Mouse (Mus musculus) MEL (cell line): ENCODE data around the gene Hspb6. TPM values are rescaled to one million over a fixed set of nuclear protein-coding genes. Genes with fewer than 3 reads are reported as not detected.
A peak's percentile ranks its signal among the peaks of the same experiment; 100 is the strongest.

ENCODE experiments used
- DNase-seq: peaks from one replicate; pipeline ENCODE4 v3.0.0; 2011; ENCODE audit warnings: low read depth, low spot score
- H3K27ac ChIP-seq: 2 replicates; pipeline ENCODE4 v1.5.1; 2012; ENCODE audit warnings: low read depth, mild to moderate bottlenecking, control low read depth, low read length, moderate library complexity; ENCODE audit not compliant: control insufficient read depth
- H3K27me3 ChIP-seq, 2 experiments: fragments of 150-350 bp in 1 of 2; sonication (generic) in 1 of 2; 2 replicates each; pipeline ENCODE4 v1.6.1; 2012; ENCODE audit warnings: low read length in 2 of 2, mild to moderate bottlenecking in 2 of 2, improper control_type of control experiment in 1 of 2, moderate library complexity in 1 of 2; ENCODE audit not compliant: insufficient read depth in 2 of 2, control insufficient read depth in 1 of 2
- H3K36me3 ChIP-seq, 2 experiments: 2 replicates each; pipeline ENCODE4 v1.6.1; 2012 to 2014; ENCODE audit warnings: low read length in 2 of 2, improper control_type of control experiment in 1 of 2, inconsistent platforms in 1 of 2, mild to moderate bottlenecking in 1 of 2; ENCODE audit not compliant: insufficient read depth in 2 of 2, control insufficient read depth in 1 of 2
- H3K4me1 ChIP-seq, 2 experiments: fragments of 150-350 bp in 1 of 2; sonication (generic) in 1 of 2; 2 replicates each; pipeline ENCODE4 v1.6.1; 2012; ENCODE audit warnings: low read length in 2 of 2, improper control_type of control experiment in 1 of 2, mild to moderate bottlenecking in 1 of 2; ENCODE audit not compliant: insufficient read depth in 2 of 2, control insufficient read depth in 1 of 2
- H3K4me3 ChIP-seq, 2 experiments: fragments of 150-350 bp in 1 of 2; sonication (generic) in 1 of 2; 2 replicates each; pipeline ENCODE4 v1.5.1; 2012; ENCODE audit warnings: low read depth in 2 of 2, low read length in 2 of 2, mild to moderate bottlenecking in 2 of 2, moderate library complexity in 2 of 2, control low read depth in 1 of 2, improper control_type of control experiment in 1 of 2; ENCODE audit not compliant: control insufficient read depth in 1 of 2, insufficient read depth in 1 of 2
- H3K79me2 ChIP-seq: 2 replicates; pipeline ENCODE4 v1.6.1; 2012; ENCODE audit warnings: mild to moderate bottlenecking, low read length, moderate library complexity; ENCODE audit not compliant: control insufficient read depth, poor library complexity, insufficient read depth
- H3K9ac ChIP-seq: 2 replicates; pipeline ENCODE4 v1.6.1; 2012; ENCODE audit warnings: low read depth, mild to moderate bottlenecking, control low read depth, low read length, moderate library complexity; ENCODE audit not compliant: control insufficient read depth, poor library complexity, severe bottlenecking
- H3K9me3 ChIP-seq: fragments of 150-350 bp; sonication (generic); replicated peaks from 2 replicates; pipeline ENCODE4 v1.6.1; 2012; ENCODE audit warnings: mild to moderate bottlenecking, low read length, improper control_type of control experiment, moderate library complexity; ENCODE audit not compliant: insufficient read depth
- BHLHE40 ChIP-seq: IDR thresholded peaks from 2 replicates; pipeline ENCODE4 v1.6.1; 2012; ENCODE audit warnings: low read depth, mild to moderate bottlenecking, inconsistent platforms, low read length, improper control_type of control experiment, borderline replicate concordance
- CHD1 ChIP-seq: IDR thresholded peaks from 2 replicates; pipeline ENCODE4 v1.6.1; 2012; ENCODE audit warnings: low read depth, mild to moderate bottlenecking, inconsistent platforms, low read length, improper control_type of control experiment
- CHD2 ChIP-seq: IDR thresholded peaks from 2 replicates; pipeline ENCODE4 v1.6.1; 2011; ENCODE audit warnings: low read length, improper control_type of control experiment
- CTCF ChIP-seq, 3 experiments: IDR thresholded peaks in 2 of 3; conservative IDR thresholded peaks in 1 of 3; 2 replicates each; pipeline ENCODE4 v1.5.1; 2011 to 2012; ENCODE audit warnings: low read length in 3 of 3, low read depth in 2 of 3, mild to moderate bottlenecking in 2 of 3, improper control_type of control experiment in 1 of 3, inconsistent platforms in 1 of 3, mixed read lengths in 1 of 3, moderate library complexity in 1 of 3; ENCODE audit not compliant: control insufficient read depth in 1 of 3, insufficient read depth in 1 of 3, poor library complexity in 1 of 3, severe bottlenecking in 1 of 3
- E2F4 ChIP-seq: IDR thresholded peaks from 2 replicates; pipeline ENCODE4 v1.6.1; 2011; ENCODE audit warnings: low read depth, low read length, improper control_type of control experiment, borderline replicate concordance
- ELF1 ChIP-seq: IDR thresholded peaks from 2 replicates; pipeline ENCODE4 v1.6.1; 2014; ENCODE audit warnings: low read depth, mild to moderate bottlenecking, inconsistent platforms, low read length, improper control_type of control experiment, moderate library complexity
- EP300 ChIP-seq, 2 experiments: IDR thresholded peaks; 2 replicates each; pipeline ENCODE4 v1.6.1; 2011; ENCODE audit warnings: improper control_type of control experiment in 2 of 2, low read length in 2 of 2, low read depth in 1 of 2, mild to moderate bottlenecking in 1 of 2
- ETS1 ChIP-seq: IDR thresholded peaks from 2 replicates; pipeline ENCODE4 v1.6.1; 2012; ENCODE audit warnings: low read depth, mild to moderate bottlenecking, inconsistent platforms, low read length, improper control_type of control experiment, moderate library complexity
- GABPA ChIP-seq: IDR thresholded peaks from 2 replicates; pipeline ENCODE4 v1.6.1; 2012; ENCODE audit warnings: low read depth, mild to moderate bottlenecking, inconsistent platforms, low read length, improper control_type of control experiment, moderate library complexity
- JUND ChIP-seq: IDR thresholded peaks from 2 replicates; pipeline ENCODE4 v1.6.1; 2011; ENCODE audit warnings: low read depth, mild to moderate bottlenecking, improper control_type of control experiment, low read length
- KAT2A ChIP-seq: conservative IDR thresholded peaks from 2 replicates; pipeline ENCODE4 v1.6.1; 2012; ENCODE audit warnings: low read depth, low read length, improper control_type of control experiment, inconsistent platforms
- MAFK ChIP-seq: IDR thresholded peaks from 2 replicates; pipeline ENCODE4 v1.6.1; 2011; ENCODE audit warnings: low read depth, mild to moderate bottlenecking, low read length, improper control_type of control experiment, borderline replicate concordance
- MEF2A ChIP-seq: IDR thresholded peaks from 2 replicates; pipeline ENCODE4 v1.6.1; 2014; ENCODE audit warnings: low read depth, mild to moderate bottlenecking, inconsistent platforms, low read length, improper control_type of control experiment; ENCODE audit not compliant: poor library complexity, insufficient replicate concordance, severe bottlenecking; ENCODE audit errors: extremely low read depth
- MYB ChIP-seq: IDR thresholded peaks from 2 replicates; pipeline ENCODE4 v1.6.1; 2011; ENCODE audit warnings: mild to moderate bottlenecking, low read depth, low read length, improper control_type of control experiment
- MYC ChIP-seq: IDR thresholded peaks from 2 replicates; pipeline ENCODE4 v1.6.1; 2011; ENCODE audit warnings: low read depth, mild to moderate bottlenecking, low read length, improper control_type of control experiment, moderate library complexity
- NRF1 ChIP-seq: IDR thresholded peaks from 2 replicates; pipeline ENCODE4 v1.6.1; 2014; ENCODE audit warnings: low read depth, mild to moderate bottlenecking, inconsistent platforms, low read length, improper control_type of control experiment, moderate library complexity; ENCODE audit not compliant: poor library complexity, insufficient read depth, severe bottlenecking
- POLR2A ChIP-seq, 2 experiments: IDR thresholded peaks; 2 replicates each; pipeline ENCODE4 v1.6.1; 2011 to 2012; ENCODE audit warnings: low read length in 2 of 2, mild to moderate bottlenecking in 2 of 2, control low read depth in 1 of 2, improper control_type of control experiment in 1 of 2, low read depth in 1 of 2, moderate library complexity in 1 of 2; ENCODE audit not compliant: control insufficient read depth in 1 of 2, insufficient read depth in 1 of 2, poor library complexity in 1 of 2
- POLR2AphosphoS2 ChIP-seq: IDR thresholded peaks from 2 replicates; pipeline ENCODE4 v1.6.1; 2011; ENCODE audit warnings: low read length, improper control_type of control experiment
- POLR2AphosphoS5 ChIP-seq: IDR thresholded peaks from 2 replicates; pipeline ENCODE4 v1.6.1; 2012; ENCODE audit warnings: low read depth, borderline replicate concordance, mild to moderate bottlenecking, inconsistent platforms, low read length, moderate library complexity, mixed read lengths
- RAD21 ChIP-seq: IDR thresholded peaks from 2 replicates; pipeline ENCODE4 v1.6.1; 2011; ENCODE audit warnings: mild to moderate bottlenecking, low read depth, low read length, improper control_type of control experiment
- RCOR1 ChIP-seq: IDR thresholded peaks from 2 replicates; pipeline ENCODE4 v1.6.1; 2012; ENCODE audit warnings: low read depth, mild to moderate bottlenecking, inconsistent platforms, low read length, improper control_type of control experiment
- SIN3A ChIP-seq: IDR thresholded peaks from 2 replicates; pipeline ENCODE4 v1.6.1; 2012; ENCODE audit warnings: low read length, improper control_type of control experiment, inconsistent platforms
- TAL1 ChIP-seq: IDR thresholded peaks from 2 replicates; pipeline ENCODE4 v1.6.1; 2012; ENCODE audit warnings: mild to moderate bottlenecking, inconsistent platforms, low read length, moderate library complexity, mixed read lengths
- TBP ChIP-seq: IDR thresholded peaks from 2 replicates; pipeline ENCODE4 v1.8.0; 2011; ENCODE audit warnings: low read depth, low read length, improper control_type of control experiment
- TCF12 ChIP-seq: IDR thresholded peaks from 2 replicates; pipeline ENCODE4 v1.6.1; 2014; ENCODE audit warnings: low read depth, mild to moderate bottlenecking, inconsistent platforms, low read length, improper control_type of control experiment, moderate library complexity
- UBTF ChIP-seq: IDR thresholded peaks from 2 replicates; pipeline ENCODE4 v1.6.1; 2012; ENCODE audit warnings: low read depth, mild to moderate bottlenecking, inconsistent platforms, low read length, improper control_type of control experiment, moderate library complexity, borderline replicate concordance; ENCODE audit not compliant: insufficient read depth
- USF1 ChIP-seq: IDR thresholded peaks from 2 replicates; pipeline ENCODE4 v1.6.1; 2014; ENCODE audit warnings: low read depth, mild to moderate bottlenecking, inconsistent platforms, low read length, improper control_type of control experiment, moderate library complexity
- USF2 ChIP-seq, 2 experiments: IDR thresholded peaks; 2 replicates each; pipeline ENCODE4 v1.6.1; 2011 to 2012; ENCODE audit warnings: improper control_type of control experiment in 2 of 2, low read length in 2 of 2, borderline replicate concordance in 1 of 2, inconsistent platforms in 1 of 2, low read depth in 1 of 2, mild to moderate bottlenecking in 1 of 2; ENCODE audit not compliant: insufficient read depth in 1 of 2
- ZKSCAN1 ChIP-seq: IDR thresholded peaks from 2 replicates; pipeline ENCODE4 v1.6.1; 2012; ENCODE audit warnings: low read depth, mild to moderate bottlenecking, inconsistent platforms, low read length, improper control_type of control experiment, moderate library complexity
- ZMIZ1 ChIP-seq: IDR thresholded peaks from 2 replicates; pipeline ENCODE4 v1.6.1; 2012; ENCODE audit warnings: low read depth, mild to moderate bottlenecking, inconsistent platforms, low read length, improper control_type of control experiment, moderate library complexity
- polyA plus RNA-seq, 2 experiments: library from polyadenylated mRNA; stranded (reverse) in 1 of 2; unstranded in 1 of 2; fragments of >175 nt in 1 of 2; fragments of >200 nt in 1 of 2; gene quantifications; 2 replicates each; pipeline versions ENCODE4 v1.2.1 to v1.2.4; 2012; ENCODE audit warnings: low replicate concordance in 2 of 2, low read depth in 1 of 2; ENCODE audit not compliant: insufficient read length in 2 of 2, insufficient read depth in 1 of 2, missing spikeins in 1 of 2
- total RNA-seq: library from RNA; depleted of rRNA; stranded (reverse); fragments of 300-350 nt; gene quantifications from 2 replicates; pipeline ENCODE4 v1.2.3, GENCODE M21; 2012

Gene Hspb6
- total and polyA plus RNA-seq, 3 experiments = 1.5 to 12.4 TPM; not detected in 1

- TF ChIP-seq GABPA (no peak), ZMIZ1 (no peak), TAL1 (no peak), TCF12 (no peak), CHD1 (no peak), ELF1 (no peak), POLR2AphosphoS5 (no peak), CHD2 (no peak), USF1 (no peak)
- no peak overlapping the region for H3K4me3 ChIP-seq
- peaks cover 0 to 22% of the 10 kb centered on the region in 2 experiments; a peak in 2 of 4 replicates for H3K36me3 ChIP-seq
- no peak overlapping the region for H3K27ac ChIP-seq
- no peaks in the 10 kb centered on the region for H3K79me2 ChIP-seq
- no peaks in the 10 kb centered on the region for H3K9me3 ChIP-seq
- no peak for DNase-seq
- H3K4me1 ChIP-seq = peaks cover 0 to 20% of the 10 kb centered on the region in 2 experiments; a peak in 3 of 4 replicates
- no peak overlapping the region for H3K9ac ChIP-seq
- H3K27me3 ChIP-seq = no peaks in the 10 kb centered on the region
Measured at GRCm38 (mm10) chr7:30540572-30540971, 11.4 kb upstream of the Hspb6 start.

GRCm38 (mm10) chr7:30544327-30544726 lies 7.7 kb upstream of the Hspb6 start:
- peak; percentile 86 for DNase-seq
- Histone ChIP-seq H3K36me3 (peaks cover 0 to 11% of the 10 kb centered on the region in 2 experiments; a peak in 3 of 4 replicates), H3K9me3 (no peaks in the 10 kb centered on the region)
- no peak for TF ChIP-seq GABPA
- no peak for TF ChIP-seq POLR2A (IDR thresholded peaks at IDR 0.05; ENCODE audit: control insufficient read depth in 1 of 2, insufficient read depth in 1 of 2, low read depth in 1 of 2, low read length in 2 of 2, poor library complexity in 1 of 2)
- peak; percentile 65; the same call in 1 of the 2 replicates for TF ChIP-seq MYC
- peak; percentile 74; the same call in 1 of the 2 replicates for TF ChIP-seq RCOR1
- TF ChIP-seq JUND = no peak
- no peak for TF ChIP-seq BHLHE40
- no peak for TF ChIP-seq POLR2AphosphoS5
- TF ChIP-seq TBP = 0 out of 2 replicates have a peak, but pooled peaks have one; percentile 43
- no peak for TF ChIP-seq NRF1
- no peak for TF ChIP-seq RAD21
- no peak for TF ChIP-seq POLR2AphosphoS2
- TF ChIP-seq ZMIZ1 = no peak
- no peak for TF ChIP-seq UBTF
- TF ChIP-seq E2F4 = no peak
- no peak for TF ChIP-seq USF2 (IDR thresholded peaks at IDR 0.05; ENCODE audit: borderline replicate concordance in 1 of 2, insufficient read depth in 1 of 2, low read depth in 1 of 2, low read length in 2 of 2)
- no peak for TF ChIP-seq CTCF (IDR thresholded peaks at IDR 0.05 in 2 of 3, conservative IDR thresholded peaks at IDR 0.05 in 1 of 3; ENCODE audit: control insufficient read depth in 1 of 3, insufficient read depth in 1 of 3, low read depth in 2 of 3, low read length in 3 of 3, poor library complexity in 1 of 3, severe bottlenecking in 1 of 3)
- TF ChIP-seq EP300 (IDR thresholded peaks at IDR 0.05; ENCODE audit: low read depth in 1 of 2, low read length in 2 of 2) = peak; percentile 85 to 94
- no peak for TF ChIP-seq KAT2A
- no peak; the same call in none of the 2 replicates for TF ChIP-seq SIN3A
- TF ChIP-seq MEF2A = no peak
- TF ChIP-seq CHD1 = no peak
- peak; percentile 85 for TF ChIP-seq ETS1
- no peak for TF ChIP-seq MAFK
- no peak for TF ChIP-seq USF1
- TF ChIP-seq MYB = no peak
- TF ChIP-seq ZKSCAN1 = no peak

More at GRCm38 (mm10) chr7:30544327-30544726, 7.7 kb upstream of the Hspb6 start:
- no peaks in the 10 kb centered on the region for H3K79me2 ChIP-seq
- 0 out of 4 replicates have a peak overlapping the region, but pooled peaks of 1 of the 2 experiments have one; percentile 3 for H3K4me3 ChIP-seq
- H3K4me1 ChIP-seq = peaks cover 0 to 17% of the 10 kb centered on the region in 2 experiments; a peak in 3 of 4 replicates
- peak overlapping the region; percentile 87 for H3K27ac ChIP-seq
- H3K9ac ChIP-seq = peak overlapping the region; percentile 5
- no peaks in the 10 kb centered on the region for H3K27me3 ChIP-seq
